Mouse (Mus musculus) lung, postnatal 10 days (tissue): ENCODE measurements around the gene Otulin.

Experiments
- DNase-seq: peaks from one replicate; pipeline ENCODE4 v3.0.0; 2021

Gene Otulin

DNA sequence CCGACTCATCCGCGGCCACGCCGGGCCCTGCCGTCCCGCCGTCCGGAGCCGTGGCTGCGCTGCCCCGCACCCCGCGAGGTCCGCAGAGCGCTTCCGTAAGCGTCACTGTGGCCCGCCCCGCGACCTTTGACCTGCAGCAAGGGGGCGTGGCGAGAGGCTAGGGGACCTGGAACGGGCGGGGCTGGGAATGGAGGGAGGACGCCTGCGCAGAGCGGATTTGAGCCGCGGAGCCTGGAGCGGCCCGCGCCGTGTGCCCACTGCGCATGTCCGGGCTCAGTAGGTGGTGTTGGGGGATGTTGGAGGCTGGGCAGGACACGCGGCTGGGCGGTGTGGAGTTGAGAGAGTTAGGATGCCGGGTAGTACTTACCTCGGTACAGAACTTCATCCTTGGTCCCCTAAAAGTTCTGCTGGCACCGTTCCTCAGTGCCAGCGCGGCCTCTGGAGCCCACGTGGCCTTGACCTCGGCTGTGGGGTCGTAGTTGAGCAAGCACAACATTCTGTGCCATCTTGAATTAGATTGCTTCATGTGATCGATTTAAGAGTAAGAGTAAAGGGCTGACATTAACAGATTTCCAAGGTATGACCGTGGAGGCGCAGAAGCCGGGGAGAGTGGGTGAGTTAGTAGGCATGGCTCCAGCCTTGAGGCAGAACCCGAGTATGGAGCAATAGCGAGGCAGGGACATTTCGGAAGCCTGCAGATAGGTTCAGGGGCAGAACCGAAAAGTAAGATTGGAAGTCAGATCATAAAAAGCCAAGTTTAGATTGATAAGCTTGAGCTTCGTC is at the start of gene Otulin:
Gene Otulin (minus strand): TSS at position 93 of the 783 bp plus-strand sequence.
- DNase-seq: peak; percentile 99

DNA sequence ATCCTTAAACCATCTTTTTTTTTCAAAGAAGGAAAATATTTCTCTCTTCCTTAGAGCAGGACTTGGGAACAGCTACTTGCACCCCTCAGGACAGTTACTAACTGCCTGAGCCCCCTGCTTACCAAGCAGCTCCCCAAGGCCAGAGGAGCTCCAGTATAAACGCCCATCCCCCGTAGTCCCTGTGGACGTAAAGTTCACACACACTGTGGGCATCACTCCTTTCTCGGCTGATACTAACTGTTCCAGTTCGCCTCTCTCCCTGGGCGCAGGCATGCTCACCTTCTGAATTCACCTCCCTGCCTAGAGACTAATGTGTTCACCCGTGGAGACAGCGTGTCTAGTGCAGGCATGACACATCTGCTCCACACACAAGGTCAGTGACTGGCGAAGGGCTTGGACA is 48.0 kb upstream of the Otulin start:
- DNase-seq: no peak

DNA sequence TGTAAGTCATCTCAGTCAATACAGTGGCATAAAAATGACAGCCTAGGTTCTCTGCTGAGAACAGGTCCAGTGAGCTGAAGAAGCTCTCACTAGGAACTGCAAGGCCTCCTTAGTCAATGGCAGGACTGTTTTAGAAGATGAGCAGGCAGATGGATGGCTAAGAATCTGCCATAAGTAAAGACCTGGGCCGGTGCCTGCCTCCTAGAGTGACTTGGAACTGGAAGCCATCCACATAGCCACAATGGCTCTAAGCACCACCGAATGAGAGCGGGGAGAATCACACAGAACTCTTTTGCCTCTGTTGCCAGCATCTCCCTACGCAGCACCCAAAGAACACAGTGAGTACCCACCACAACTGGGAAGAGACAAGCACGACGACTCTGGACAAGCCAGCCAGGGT is 47.3 kb upstream of the Otulin start:
- no peak for DNase-seq

DNA sequence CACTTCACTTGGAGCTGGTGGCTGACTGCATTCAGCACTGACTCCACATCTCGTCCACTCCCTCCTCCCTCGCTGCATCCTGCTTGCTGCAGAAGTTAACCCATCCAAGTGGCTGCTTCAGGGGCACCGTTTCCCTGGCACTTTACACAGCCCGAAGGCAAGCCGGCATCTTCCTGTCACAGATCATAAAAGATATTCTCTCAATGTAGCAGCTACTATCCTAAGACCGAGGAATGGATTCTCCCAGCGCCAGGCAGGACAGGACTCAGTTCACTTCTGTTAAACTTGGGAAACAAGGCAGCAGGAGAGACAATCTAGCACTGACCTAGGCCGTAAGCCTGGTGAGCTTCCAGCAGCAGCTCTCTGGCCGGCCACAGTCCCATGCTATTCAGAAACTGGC is 45.7 kb upstream of the Otulin start:
- DNase-seq: no peak

DNA sequence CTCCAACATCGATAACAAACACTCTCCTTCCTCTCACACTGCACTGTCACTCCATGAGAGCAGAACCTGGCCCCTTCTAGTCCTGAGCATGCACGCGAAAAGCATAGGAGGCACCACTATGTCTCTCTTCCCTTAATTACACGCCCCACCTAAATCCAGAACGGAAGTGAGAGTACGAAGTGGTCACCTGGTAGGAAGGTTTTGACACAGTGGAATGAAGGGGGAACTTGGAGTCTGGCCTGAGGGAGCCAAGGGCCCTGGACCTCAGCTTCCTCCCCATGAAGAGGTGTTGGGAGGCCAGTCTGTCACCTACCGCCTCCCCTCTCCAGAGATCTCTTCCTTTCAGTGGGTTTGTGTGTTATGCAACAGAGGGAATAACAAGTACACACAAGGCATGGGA is 44.6 kb upstream of the Otulin start:
- DNase-seq: no peak

DNA sequence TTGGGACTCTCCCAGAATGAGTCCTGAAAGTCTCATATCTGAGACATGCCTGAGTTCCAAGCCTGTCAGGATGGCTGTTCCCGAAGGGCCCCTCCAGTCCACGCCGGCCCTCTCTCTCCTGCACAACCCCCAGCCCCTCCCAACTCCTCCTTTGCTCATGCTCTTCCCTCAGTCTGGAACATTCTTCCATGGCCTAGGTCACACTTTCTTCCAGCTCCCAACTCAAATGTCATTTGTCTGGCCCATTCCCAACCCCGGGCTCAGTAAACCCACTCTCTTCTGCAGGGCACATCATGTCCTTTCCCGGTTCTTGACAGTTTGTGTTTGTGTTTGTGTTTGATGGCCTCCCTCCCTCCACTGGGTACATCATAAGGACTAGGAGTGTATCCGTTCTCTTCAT is 43.5 kb upstream of the Otulin start:
- peak; percentile 90 for DNase-seq

DNA sequence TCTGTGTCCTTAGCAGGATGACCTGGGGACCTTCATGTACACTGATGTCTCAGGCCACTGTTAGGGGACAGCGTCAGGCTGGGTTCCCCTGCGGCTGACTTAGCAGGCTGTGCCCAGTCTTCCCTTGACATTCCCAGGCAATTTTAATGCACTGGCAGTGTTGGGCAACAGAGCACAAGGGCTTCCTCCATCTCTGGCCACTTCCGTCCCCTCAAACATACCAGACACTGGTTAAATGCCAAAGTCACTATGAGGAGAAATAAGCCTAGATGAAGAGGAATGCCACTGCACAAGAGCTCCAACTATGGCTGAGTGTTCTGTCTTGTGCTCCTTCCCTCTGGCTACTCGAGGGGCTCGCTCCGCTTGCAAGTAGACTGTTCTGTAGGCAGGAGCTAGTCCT is 42.7 kb upstream of the Otulin start:
- no peak for DNase-seq

DNA sequence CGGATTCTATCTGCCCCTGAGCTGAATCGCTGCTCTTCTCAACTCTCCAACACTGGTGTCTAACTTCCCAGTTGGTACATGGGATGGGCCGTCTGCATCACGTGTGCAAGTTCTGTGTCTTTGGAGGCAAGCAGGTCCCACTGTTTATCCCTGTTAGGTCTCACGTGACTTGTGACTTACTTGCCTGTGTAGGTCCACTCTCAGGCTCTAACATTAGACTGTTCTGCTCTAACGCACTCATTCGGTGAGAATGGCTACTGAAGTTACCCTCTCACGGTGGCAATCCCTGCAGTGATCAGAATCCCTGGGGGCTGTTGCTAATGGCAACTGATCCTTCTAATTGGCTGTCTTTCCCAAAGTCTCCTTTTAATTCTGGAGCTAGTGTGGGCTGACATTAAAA is 41.8 kb upstream of the Otulin start:
- no peak for DNase-seq

DNA sequence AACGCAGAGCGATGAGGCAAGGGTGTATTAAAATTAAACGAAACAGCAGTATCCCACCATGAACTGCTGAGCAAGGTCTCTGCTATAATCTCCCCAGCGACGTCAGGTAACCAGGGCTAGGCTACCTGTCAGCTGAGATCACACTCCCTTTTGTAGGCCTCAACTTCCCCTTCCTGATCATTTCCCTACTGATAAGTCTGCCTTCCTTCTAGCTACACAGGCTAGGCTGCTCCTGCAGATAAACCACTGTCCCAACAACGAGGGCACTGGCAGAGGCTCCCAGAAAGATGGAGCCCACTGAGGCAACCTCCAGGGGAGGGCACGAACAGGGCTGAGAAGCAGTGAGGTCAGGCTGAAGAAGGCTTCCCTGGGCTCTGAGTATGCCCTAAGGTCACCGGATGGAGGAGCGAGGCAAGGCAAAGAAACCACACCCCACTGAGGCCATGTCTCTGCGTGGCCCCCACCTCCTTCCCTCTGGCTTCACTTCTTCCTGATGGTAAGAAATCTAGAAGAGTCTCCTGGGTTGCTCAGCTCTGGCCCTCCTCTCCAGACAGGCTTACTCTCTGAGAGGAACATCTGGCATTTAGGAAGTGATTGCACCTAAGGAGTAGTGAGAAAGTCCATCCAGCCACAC is 41.2 kb upstream of the Otulin start:
- DNase-seq: no peak

DNA sequence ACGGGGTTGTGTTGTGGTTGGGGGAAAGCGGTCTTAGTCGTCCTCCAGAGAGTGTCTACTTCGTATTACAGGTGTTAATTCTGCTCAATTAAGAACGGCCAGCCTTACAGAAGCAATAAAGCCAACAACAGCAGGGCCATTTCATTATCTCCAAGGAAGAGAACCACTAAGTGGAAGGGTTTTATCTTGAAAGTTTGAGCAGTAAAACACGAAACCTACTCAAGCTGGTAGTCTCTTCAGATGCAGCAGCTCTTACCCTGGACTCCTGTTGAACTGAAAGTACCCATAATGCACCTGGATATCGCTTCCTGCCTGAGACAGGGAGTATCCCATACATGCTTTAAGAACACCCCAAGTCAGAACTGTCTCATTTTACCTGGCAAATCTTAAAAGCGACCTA is 40.2 kb upstream of the Otulin start:
- no peak for DNase-seq

DNA sequence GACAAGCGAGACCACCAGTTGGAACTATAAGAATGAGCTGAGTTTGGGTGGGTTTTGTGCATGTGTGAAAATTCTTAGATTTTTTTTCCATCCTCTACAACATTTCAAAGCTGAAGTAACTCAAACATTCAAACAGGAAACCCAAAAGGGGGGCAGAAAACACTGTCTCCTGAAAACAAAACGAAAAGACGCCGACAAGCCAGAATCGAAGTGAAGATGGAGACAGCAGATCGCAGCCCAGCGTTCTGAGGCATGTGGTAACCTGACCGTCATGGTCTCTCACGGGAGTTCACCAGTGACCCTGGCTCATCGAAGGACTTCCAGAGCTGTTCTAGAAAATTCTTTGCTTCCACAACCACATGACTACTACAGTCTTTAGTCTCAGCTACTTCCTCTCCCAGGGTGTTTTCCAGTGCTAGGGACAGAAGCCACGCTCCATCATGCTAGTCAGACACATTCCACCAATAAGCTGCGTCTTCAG is 39.5 kb upstream of the Otulin start:
- no peak for DNase-seq

DNA sequence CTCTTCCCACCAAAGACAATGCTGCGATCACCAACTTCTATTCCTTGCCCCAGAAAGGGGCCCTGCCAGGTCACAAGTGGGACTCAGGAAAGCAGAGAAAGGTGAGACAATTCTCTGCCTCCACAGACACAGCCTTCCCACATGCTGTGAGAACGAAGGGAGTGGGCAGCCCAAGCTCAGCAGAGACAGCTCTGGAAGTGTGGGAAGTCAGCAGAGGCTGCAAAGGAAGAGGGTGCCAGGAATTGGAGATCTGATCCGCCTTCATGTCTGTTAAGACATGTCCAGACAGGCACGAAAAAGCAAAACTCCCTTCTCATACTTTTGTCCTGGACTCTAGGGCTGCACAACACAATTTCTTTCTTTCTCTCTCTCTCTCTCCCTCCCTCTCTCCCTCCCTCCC is 38.8 kb upstream of the Otulin start:
- no peak for DNase-seq

DNA sequence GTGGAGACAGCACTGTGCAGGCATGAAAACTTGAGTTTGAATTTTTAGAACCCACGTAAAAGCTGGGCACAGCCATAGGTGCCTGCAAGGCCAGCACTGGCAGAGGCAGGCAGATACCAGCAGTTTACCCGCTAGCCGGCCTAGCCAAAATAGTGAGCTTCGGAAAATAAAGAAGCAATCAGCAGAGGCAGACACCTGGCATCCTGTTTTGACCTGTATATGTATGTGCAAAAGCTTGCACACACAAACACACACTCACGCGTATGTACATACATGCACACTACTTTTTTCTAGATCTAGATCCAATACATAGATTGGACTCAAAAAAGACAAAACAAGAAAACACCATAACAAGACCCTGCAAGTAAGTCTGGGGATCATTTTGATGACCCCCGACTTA is 38.1 kb upstream of the Otulin start:
- DNase-seq: no peak

DNA sequence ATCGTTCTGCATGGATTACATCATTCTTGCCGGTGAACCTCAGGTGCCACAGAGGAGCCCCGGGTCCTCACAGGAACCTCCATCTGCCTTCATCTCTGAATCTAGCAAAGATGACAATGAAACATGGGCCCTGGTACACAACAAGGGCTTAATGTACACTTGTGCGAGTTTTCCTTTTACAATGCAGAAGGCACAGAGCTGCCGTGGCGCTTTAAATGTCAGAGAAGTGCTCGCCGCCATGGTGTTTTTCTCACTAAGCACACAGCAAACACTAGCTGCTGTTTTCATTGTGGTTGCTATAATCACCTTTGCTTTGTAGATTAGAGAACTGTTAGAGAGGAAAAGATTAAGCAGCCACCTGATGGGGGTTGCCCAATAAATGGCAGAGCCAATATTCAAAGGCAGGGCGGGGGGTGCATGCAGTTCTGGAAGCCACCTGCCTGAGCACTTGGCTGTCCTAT is 37.5 kb upstream of the Otulin start:
- no peak for DNase-seq

DNA sequence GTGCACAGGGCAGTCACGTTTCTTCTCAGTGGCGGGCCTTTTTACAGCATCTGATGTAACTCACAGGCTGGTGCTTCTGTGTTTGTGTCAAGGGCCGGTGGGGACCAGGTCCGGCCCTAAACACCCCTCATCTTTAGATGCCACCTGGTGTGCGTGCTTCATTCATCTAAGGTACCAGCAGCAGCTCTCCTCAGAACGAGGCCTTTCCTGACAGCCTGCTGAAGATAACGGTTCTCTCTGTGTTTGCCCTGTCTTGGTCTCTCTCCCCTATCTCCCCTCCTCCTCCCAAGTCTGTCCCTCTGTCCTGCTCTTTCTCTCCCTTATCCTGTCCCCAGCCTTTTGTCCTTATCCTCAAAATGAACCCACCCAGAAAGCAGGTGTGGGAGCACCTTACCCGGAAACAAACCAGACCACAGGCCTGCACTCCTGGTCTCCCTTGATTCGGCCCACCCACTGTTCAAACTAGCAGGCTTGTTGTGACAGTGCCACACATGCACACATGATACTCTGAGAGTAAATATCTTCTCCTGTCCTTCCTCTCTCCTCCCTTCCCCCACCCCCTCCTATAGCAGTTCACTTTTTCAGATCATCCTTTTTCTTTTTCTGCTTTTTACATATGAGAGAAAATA is 36.5 kb upstream of the Otulin start:
- no peak for DNase-seq

DNA sequence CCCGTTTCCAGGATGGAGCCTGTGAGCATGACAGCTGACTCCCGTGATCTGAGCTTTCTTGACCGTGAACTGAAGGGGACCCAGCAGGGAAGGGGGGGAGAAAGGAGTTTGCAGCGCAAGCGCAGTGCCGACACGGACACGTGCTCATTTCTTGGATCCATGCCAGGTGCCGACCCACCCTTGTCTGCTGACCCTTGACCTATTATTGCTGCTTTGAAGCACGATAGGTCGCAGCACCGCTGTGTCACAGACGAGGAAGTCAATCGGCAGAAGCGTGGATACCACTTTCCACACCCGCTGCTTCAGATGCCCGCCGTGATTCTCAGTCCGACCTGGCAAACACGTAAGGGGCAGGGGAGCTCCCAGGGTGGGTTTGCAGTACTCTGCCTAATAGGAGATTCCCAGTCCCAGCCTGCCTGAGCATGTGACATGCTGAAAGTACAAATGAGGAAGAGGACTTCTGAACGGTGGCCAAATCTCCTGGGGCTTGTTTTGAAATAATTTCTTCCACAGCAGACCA is 35.0 kb upstream of the Otulin start:
- DNase-seq: peak; percentile 73

DNA sequence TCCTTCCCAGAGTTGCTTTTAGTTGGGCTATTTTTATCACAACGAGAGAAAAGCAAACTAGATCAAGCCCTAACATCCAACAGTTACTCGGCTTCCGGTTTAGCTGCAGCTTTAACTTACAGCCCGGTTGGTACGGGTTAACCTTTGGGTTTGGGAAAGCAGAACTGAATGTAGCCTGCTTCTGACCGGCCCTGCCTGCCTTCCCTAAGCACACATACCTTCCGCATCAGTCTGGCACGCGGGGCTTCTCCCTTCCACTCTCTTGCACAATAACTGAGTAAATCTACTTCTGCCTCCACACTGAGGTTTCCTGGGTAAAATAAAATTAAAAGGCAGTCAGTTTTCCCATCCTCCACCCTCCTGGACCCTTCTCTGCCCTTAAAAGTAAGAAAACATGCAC is 33.6 kb upstream of the Otulin start:
- DNase-seq: no peak

DNA sequence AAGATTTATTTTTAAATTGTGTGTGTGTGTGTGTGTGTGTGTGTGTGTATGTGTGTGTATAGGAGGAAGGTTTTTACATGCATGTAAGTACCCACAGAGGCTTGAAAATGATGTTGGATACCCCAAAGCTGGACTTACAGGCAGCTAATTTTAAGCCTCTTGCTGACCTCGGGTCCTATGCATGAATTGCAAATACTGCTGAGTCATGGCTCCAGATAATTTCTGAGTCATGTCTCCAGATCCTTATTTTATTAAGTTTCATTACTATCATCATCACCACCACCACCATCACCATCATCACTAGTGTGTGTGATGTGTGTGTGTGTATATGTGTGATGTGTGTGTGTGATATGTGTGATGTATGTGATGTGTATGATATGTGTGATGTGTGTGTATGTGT is 32.2 kb upstream of the Otulin start:
- DNase-seq: no peak

DNA sequence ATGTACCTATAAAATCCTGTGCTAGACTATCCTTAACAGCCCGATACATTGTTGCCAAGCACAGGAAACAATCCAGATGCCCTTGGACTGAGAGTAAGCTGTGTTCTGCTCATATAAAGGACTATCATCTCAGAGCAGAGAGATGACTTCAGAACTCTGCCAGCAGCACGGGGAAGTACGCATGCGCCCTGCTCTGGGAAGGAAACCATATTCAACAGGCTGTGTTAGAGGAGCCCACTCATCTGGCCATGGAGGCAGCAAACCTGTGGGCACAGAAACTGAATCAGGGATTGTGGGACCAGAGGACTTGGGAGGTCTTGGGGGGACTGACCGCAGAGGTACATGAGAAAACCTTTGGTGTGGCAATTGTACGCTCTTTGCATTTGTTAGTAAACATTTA is 31.2 kb upstream of the Otulin start:
- DNase-seq: no peak

DNA sequence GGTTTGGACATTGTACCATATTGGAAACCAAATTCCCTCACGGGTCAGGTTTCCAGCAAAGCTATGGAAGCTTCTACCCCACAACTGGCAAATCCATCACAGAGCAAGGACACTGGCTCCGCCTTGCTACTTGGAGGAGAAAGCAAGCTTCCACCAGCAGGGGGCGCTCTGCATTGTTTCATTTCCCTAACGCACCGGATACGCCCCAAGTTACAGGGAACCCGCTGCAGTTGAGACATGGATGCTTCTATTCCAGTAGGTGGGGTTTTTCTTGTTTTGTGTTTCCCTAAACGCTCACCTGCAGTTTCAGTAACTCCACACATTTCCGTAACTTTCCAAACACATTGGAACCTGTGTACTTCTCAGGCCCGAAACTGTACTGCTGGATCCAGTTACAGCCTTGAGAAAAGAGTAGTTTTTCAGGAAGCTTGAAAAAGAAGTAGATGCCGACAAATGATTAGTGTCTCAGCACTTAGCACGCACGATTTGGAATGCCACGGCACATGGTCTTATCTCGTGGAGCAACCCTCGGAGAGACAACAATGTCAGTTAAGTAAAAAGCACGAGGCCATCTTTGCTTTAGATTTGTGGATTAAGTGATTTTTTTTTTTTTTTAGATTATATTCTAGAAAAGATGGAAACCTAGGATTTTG is 29.2 kb upstream of the Otulin start:
- peak; percentile 93 for DNase-seq

DNA sequence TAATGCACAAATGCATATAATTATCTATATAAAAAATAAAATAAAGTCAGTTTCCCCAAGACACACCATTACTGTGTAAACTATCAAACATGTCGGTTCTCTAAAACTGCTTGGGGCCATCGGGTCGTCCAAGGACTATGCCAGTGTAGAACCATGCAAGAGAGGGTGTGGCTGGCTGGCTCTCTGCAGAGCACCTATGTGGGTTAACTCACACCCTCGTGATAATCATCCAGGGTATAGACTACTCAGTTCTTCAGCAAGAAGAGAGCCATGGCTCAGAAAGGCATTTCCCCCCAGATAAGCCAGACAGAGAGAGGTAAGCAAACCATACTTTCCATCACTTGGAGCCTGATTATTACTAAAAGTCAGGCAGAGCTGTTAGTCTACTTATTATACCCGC is 28.6 kb upstream of the Otulin start:
- DNase-seq: no peak

DNA sequence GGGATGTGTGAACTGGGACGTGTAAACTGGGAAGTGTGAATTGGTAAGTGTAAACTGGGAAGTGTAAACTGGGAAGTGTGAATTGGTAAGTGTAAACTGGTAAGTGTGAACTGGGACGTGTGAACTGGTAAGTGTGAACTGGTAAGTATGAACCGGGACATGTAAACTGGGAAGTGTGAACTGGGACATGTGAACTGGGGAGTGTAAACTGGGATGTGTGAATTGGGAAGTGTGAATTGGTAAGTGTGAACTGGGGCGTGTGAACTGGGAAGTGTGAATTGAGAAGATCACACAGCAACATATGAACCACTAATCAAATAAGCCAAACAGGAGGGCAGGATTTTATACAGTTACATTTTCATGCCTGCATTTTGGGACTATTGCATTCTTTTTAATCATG is 27.9 kb upstream of the Otulin start:
- no peak for DNase-seq

DNA sequence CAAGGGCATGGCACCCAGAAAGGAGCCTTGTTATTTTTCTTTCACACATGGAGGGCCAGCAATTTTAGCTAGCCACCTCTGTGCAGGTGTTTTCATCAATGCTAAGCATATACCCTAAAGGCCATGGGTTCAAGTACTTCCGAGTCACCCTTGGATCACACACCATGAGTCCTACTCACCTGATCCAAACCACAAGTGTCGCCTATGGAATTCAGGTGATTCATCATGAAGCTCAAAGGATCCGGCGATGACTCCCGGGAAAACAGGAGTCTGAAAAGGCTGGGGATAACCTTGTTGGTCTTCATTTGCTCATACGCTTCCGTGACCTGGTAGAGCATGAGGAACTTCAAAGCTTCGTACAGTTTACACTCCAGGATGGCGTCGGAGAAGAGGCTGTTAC is 27.4 kb upstream of the Otulin start:
- DNase-seq: no peak
